Mouse (Mus musculus): Measurements from ENCODE around the gene Hspa1a.
"Not testable (repeated sequence)": the region's sequence is repeated elsewhere in the genome, so short reads cannot be mapped to it uniquely, and the experiment has no call there.

Gene Hspa1a

GRCm38 (mm10) chr17:35000717-35001451 lies 28.9 kb upstream of the Hspa1a start, which contains the start of gene Vars:
Gene Vars (plus strand): TSS chr17:35000987.
- DNase-seq (ENCODE audit: low spot score): peak; percentile 49

- not testable (repeated sequence) for DNase-seq (ENCODE audit: low spot score)
Measured at GRCm38 (mm10) chr17:34999871-35000716, 28.1 kb upstream of the Hspa1a start.

GRCm38 (mm10) chr17:34998526-34999430 lies 26.8 kb upstream of the Hspa1a start:
- no peak for DNase-seq (ENCODE audit: low spot score)

- DNase-seq (ENCODE audit: low spot score): no peak
Measured at GRCm38 (mm10) chr17:34997142-34997483, 25.2 kb upstream of the Hspa1a start.

GRCm38 (mm10) chr17:34996411-34997141 lies 24.6 kb upstream of the Hspa1a start:
- DNase-seq (ENCODE audit: low spot score): no peak

- DNase-seq (ENCODE audit: low spot score): not testable (repeated sequence)
Measured at GRCm38 (mm10) chr17:34995927-34996326, 24.0 kb upstream of the Hspa1a start.

- DNase-seq (ENCODE audit: low spot score): not testable (repeated sequence)
Measured at GRCm38 (mm10) chr17:34995192-34995591, 23.2 kb upstream of the Hspa1a start.

- DNase-seq (ENCODE audit: low spot score): no peak
Measured at GRCm38 (mm10) chr17:34994751-34995150, 22.8 kb upstream of the Hspa1a start.

GRCm38 (mm10) chr17:34984218-34984617 lies 12.3 kb upstream of the Hspa1a start:
- no peak for DNase-seq (ENCODE audit: low spot score)

- DNase-seq (ENCODE audit: low spot score): no peak
Measured at GRCm38 (mm10) chr17:34982328-34982727, 10.4 kb upstream of the Hspa1a start.

- DNase-seq (ENCODE audit: low spot score): peak; percentile 80
Measured at GRCm38 (mm10) chr17:34981690-34982180, 9.8 kb upstream of the Hspa1a start, which contains the start of gene Lsm2. Gene Lsm2 (plus strand): TSS chr17:34981862.

GRCm38 (mm10) chr17:34980655-34981054 lies 8.7 kb upstream of the Hspa1a start:
- DNase-seq (ENCODE audit: low spot score): no peak

GRCm38 (mm10) chr17:34979631-34980030 lies 7.7 kb upstream of the Hspa1a start:
- DNase-seq (ENCODE audit: low spot score): no peak

GRCm38 (mm10) chr17:34978239-34978638 lies 6.3 kb upstream of the Hspa1a start:
- no peak for DNase-seq (ENCODE audit: low spot score)

- no peak for DNase-seq (ENCODE audit: low spot score)
Measured at GRCm38 (mm10) chr17:34977000-34977399, 5.0 kb upstream of the Hspa1a start.

- DNase-seq (ENCODE audit: low spot score): no peak
Measured at GRCm38 (mm10) chr17:34975581-34976492, 3.9 kb upstream of the Hspa1a start.

GRCm38 (mm10) chr17:34971694-34972068 lies 275 bp downstream of the Hspa1a start:
- not testable (repeated sequence) for DNase-seq (ENCODE audit: low spot score)

- DNase-seq (ENCODE audit: low spot score): not testable (repeated sequence)
Measured at GRCm38 (mm10) chr17:34970850-34971249, 1.1 kb downstream of the Hspa1a start.

- DNase-seq (ENCODE audit: low spot score): not testable (repeated sequence)
Measured at GRCm38 (mm10) chr17:34969822-34970221, 2.1 kb downstream of the Hspa1a start, which contains the start of gene Gm20481. Gene Gm20481 (plus strand): TSS chr17:34969912.

GRCm38 (mm10) chr17:34965627-34966026 lies 6.3 kb downstream of the Hspa1a start:
- DNase-seq (ENCODE audit: low spot score): no peak

Data from layer of hippocampus, adult 9-10 months (tissue).